Mouse (Mus musculus) layer of hippocampus, postnatal 36 days (tissue): ENCODE results near the gene Aunip. TPM values are rescaled to one million over a fixed set of nuclear protein-coding genes. Genes with fewer than 3 reads are reported as not detected.
A peak's percentile ranks its signal among the peaks of the same experiment; 100 is the strongest.

Experiments used
- DNase-seq, 2 experiments: peaks; one replicate each; pipeline ENCODE4 v3.0.0; 2022
- total RNA-seq, 2 experiments: library from RNA; stranded (reverse); gene quantifications; 2 replicates each; pipeline ENCODE4 v1.2.3; 2021

Gene Aunip
- total RNA-seq = 1 to 10 TPM in 1 of 2 experiments, not detected in 1; 1.3 TPM

DNA sequence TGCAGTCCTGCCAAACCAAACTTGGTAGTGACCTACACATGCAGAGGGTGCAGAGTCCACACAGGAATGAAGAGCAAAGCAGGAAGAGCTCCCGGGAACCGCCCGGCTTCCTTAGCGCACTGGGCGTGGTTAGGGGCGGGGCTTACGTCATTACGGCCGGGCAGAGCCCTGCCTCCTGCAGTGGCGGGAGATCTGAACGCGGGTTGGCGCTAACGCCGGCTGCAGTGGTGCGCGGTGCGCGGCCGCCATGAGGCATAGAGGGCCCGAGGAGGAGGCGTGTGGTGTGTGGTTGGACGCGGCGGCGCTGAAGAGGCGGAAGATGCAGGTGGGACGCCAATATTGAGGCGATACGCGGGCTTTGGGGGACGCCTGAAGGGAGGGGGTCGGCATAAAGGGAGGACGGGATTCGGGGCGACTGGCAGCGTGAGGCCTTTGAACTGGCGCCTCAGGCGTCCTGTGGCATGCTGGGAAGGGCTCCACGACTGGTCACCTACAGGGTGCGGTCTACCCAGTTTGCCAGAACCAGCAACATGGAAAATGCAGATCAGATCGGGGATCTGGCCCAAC lies at the start of gene Aunip:
TSS of gene Aunip (plus strand) at position 155 of the 567 bp plus-strand sequence.
- peak; percentile 77 to 80 for DNase-seq

DNA sequence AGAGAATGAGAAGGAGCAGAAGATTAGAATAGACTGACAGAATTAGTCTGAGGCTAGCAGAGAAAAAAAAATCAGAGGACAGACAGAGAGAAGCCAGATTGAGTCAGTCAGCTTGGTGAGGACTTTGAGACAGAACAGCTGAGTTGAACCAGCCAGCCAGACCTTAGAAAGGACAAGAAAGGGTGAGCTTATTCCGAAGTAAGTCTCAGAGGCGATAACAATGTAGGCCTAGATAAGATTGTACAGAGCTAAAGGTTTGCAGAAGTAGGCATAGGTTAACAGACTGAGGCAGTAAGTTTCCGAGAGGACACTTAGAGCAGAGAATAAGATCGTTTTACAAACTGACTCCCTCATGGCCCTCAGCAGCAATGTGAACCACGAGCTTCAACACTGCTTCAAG lies 49.5 kb upstream of the Aunip start:
- no peak for DNase-seq

DNA sequence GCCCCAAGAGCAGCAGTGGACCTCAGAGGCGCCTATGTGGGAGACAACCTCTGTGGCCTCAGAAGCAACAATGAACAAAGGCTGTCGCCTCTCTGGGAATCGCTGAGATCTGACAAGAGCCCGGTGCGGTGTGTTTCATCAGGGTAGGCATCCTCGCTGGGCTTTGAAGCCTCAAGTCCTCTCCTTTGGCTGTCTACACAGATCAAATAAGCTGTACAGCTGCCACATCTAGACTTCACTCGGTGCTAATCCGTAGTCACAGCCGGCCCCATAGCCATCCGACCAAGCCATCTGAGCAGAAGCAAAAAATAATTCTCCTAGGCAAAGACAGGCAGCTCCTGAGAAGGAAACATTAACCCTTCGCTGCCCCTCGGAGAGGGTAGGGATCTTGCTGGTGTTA lies 45.0 kb upstream of the Aunip start:
- no peak for DNase-seq

DNA sequence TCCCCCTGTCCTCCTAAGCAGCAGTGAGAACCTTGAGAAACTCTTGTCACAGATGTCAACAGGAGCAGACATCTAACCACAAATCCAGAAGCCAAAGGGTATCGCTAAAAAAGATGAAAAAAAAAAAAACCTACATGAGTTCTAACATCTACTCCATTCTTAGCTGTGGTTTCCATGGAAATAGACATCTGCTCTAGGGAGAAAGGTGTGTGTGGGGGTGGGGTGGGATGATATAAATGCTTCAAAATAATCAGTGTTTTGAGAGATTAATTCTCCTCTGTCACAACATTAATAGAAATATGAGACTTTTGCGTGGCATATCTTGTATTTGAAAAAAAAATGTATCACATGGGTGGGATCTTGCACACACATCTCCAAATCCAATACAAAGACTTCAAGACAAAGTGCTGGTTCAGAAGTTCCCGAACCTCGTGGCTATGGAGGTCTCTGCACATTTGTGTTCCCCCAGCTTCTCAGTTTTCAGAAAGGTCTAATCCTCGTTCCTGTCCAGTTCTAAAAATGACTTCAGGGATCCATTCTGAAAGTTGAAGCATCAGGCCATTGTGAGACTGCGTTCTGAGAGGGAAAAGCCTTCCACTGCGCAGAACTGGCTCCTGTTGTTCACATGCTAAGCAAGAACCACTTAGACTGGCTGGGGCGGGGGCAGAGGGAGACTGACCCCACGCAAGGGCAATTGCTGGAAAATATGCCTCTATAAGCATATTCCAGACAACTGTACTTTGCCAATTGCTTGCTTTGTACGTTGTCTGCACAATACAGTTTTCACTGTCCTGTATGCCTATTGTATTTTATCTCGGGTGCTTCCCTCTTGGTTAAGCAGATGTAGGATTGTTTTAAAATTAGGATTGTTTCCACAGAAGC lies 44.2 kb upstream of the Aunip start:
- DNase-seq = no peak

DNA sequence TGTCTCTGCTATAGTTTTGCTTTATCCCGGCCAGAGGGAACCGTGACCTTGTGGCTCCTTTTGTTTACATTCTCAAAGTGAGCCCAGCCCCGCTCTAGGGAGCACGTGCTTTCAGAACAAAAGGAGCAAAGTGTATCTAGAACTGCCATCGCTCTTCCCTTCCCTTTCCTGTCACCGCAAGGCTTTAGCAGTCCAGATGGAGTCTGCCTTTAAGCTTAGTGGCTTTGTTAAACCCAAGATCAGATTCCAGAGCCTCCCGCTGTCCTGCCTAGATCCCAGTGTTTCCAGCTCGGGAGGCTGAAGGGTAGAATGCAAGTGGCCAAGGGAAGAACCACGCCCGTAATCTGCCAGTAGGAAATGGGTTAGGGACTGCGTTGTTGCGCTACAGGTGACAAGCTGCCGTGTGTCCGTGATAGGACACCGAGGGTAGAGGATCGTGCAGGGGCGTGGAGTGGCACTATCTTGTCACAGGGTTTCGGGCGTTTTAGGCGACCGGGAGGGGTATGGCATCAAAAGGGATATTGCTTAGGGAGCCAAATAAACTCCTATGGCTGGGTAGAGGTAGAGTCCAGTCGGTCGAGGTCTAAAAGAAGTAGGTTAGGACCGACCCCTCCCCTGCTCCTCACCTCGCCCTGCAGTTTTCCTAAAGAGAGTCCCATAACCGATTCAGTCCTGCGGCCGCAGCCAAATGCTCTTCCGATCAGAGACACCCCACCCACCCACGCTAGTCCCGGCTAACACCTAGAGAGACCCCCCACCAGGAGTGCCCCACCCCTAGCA lies 43.2 kb upstream of the Aunip start:
- DNase-seq = no peak

DNA sequence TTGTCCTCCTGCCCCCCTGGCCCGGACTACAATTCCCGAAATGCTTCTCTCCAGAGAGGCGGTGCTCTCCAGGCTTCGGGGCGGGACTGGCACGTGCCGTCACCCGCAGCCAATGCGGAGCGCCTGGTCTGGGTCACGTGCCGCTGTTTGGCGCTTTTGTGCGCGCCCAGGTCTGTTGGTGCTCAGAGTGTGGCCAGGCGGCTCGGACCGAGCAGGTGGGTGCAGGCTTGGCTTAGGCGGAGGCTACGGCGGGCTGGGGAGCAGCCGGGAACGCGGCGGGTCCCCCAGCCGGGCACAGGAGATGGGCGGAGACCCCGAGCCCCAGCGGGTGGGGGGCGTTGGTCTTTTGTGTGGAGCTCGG lies 42.6 kb upstream of the Aunip start, which contains the start of gene Stmn1:
TSS of gene Stmn1 (plus strand) at position 106 of the 361 bp plus-strand sequence.
- peak; percentile 94 for DNase-seq

DNA sequence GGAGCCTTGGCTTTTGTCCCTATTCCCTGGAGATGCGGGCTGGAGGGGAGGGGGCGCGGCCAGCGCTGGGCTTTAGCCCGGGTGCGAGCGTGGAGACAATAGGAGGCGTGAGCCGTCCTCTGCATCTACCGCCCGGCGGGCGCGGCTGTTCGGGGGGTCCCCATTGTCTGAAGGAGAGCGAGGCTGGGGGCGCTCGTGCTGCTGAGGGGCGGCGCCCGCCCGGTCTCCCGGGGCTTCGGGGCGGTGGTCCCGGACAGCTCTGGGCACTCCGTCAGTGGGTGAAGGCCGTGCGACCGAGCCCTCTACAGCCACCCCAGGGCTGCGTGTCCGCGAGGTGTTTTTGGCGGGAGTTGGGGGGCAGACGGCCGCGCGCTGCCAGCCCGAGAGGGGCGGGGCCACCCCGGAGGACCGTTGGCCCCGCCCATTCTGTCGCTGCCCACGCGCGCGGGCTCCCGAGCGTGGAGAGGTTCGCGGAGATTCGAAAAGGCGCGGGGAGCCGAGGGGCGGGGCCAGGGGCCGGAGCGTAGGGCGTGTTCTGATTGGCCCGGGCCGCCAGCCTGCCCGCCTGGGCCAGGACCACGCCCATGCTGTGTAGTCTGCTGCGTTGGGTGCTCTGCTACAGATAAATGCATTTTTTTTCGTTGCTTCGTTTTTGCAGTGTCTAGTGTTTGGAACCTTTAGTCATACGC lies 42.1 kb upstream of the Aunip start:
- DNase-seq = peak; percentile 91 to 94

DNA sequence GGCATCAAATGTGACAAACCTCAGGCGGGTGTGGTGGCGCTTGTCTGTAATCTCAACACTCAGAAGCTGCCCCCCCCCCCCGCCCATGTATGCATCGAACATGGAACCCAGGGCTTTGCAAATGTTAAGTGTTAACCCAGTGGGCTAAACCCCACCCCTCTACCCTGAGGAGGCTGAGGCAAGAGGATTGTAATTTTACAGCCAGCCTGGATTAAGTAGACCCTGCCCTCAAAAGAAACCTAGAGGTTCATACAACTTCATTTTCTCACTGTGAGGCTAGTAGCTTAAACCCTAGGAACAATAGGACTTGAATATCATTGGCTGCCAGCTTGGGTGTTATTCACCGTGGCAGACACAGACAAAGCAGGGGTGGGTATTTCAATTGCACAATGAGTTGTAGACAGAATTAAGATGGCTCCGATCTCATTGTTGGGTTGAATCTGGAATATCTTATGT lies 41.4 kb upstream of the Aunip start:
- no peak for DNase-seq

DNA sequence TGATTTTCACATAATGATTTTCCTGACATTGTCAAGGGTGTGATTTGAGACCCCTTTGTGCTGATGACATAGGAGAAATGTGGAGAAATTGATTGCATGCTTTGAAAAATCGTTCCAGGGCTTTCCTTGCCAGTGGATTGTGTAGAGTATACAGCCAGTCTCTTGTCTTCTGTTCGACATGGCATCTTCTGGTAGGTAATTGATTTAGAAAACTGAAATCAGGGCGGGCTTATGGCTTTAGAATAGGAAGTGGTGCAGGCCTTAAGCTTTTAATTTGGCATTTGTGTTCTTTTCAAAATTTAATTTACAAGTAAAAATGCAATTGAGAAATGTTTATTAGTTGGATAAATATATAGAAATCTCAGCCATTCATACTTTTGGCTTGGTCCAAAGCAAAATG lies 40.8 kb upstream of the Aunip start:
- DNase-seq = no peak

DNA sequence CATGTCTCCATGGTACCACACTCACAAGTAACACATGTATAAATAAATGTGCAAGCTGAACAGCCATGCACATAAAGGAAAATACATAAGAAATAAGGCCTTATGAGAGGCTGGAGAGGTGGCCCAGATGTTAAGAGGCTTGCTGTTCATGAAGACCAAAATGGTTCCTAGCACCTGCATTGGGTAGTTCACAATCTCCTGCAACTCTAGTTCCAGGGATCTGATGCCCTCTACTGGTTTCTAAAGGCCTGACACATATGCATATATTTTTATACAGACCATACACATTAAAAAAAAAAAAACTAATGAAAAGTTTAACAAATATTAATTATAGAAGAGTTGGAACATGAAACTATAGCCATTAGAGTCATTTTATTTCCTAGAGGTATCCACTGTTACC lies 39.3 kb upstream of the Aunip start:
- DNase-seq = no peak

DNA sequence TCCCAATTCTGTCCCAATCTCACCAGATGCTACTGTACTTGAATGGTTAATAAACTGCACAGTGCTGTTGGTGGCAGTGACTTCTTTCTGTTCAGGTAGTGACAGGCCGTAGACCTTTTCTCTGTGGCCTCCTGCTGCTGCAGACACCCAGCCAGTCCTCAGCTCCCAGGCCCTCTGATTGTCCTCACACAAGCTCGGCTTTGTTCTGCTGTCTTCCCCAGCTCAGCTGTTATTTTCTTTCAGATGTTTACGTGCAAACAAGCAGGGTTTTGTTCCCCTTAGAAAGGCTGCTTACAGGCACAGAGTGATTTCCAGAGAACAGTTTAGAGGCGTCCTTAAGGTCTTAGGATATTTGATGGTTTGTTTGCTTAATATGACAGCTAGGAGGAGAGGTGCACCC lies 37.0 kb upstream of the Aunip start:
- no peak for DNase-seq

DNA sequence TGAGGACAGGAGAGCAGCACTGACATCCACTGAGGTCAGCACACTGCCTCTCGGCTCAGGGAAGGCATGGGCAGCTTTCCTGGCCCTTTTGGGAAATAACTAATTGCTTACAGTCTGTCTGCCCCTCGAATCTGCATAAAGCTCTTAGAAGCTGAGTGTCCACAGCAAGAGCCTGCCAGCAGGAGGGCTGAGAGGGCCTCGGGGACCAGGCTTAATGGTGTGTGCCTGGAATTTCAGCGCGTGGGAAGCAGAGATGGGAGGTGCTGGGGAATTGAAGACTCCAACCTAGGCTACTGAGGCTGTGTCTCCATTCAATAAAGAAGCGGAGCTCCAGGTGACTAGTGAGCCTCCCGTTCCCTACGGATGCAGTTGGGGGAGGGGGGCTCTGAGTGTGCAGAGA lies 36.6 kb upstream of the Aunip start:
- DNase-seq = no peak

DNA sequence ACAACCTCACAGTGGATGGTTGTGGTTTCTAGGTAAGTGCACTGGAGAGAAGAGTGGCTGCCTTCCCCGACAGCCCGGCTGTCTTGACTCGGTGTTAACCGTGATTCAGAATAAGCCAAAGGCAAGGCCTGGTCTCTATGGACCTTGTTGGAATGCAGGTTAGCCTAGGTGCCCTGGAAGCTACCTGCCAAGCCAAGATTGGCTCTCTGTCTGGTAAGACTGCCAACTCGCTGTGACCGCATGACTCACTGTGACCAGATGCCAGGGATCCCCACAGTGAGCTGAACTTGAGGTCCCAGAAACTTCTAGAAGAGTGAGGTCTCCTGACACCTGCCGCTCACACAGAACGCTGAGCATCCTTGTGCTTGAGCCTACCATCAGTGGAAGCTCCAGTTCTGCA lies 33.9 kb upstream of the Aunip start:
- no peak for DNase-seq

DNA sequence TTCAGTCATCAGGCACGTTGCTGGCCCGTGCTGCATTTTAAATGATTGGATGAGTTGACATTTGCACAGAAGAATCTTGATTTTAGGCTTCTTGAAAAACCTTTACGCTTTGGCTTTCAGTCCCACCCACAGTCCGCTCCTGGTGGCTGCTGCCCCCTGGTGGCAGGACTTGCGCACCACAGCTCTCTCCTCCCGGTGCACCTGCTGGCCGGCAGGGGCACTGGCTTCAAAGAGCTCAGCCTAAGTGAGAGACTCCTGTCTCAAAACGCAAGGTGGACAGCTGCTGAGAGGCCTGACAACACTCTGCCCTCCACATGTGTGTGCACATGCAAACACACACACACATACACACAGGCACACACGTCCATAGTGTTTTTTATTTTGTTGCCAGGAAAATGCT lies 32.8 kb upstream of the Aunip start:
- peak; percentile 91 to 93 for DNase-seq

DNA sequence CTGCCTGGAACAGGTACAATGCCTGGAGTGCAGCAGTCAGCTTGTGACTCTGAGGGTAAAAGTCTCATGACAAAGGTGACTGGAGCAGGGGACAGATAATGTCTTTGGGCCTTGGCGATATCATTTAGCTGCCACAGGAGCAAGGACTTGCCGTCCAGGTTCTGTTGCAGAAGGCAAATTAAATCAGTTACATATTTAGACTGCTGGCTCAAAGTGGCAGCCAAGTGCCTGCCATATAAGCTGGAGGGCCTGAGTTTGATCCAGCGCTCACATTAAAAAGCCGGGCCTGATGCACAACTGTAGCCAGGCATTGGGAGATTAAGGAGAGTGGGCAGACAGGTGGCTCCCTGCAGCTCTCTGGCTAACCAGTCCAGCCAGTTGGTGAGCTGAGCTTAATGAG lies 31.0 kb upstream of the Aunip start:
- DNase-seq = no peak

DNA sequence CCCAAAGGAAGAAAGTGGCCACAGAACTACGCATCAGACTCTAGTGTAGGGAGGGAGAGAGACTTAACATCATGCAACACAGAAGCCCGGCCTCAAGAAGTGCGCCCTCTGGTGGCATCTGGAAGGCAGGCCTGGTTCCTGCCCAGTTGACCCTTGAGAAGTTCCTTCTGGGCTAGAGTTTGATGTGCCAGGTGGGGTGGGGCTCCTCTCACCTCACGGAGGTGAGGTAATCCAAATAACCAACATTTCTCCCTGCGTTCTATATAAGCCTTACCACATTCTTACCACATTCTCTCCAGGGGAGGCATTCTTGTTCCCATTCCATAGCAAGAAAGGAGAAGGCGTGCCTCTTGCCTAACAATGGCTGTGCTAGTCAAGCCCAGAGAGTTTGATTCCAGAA lies 29.9 kb upstream of the Aunip start:
- DNase-seq = peak; percentile 68 to 69

DNA sequence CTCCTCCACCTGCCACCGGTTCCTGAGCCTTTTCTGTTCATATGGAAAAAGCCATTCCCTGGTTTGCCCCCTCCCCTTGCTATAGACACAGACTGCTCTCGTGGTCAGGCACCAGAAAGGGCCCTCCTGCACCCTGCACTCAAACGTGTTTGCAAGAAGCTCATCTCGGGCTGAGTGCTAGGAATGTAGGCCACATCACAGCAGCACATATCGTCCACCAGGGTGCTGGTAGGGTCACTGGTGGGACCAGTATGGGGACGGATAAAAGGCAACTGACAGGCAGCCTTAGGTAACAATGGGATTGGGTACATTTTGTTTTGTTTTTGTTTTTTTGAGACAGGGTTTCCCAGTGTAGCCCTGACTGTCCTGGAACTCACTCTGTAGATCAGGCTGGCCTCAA lies 29.5 kb upstream of the Aunip start:
- no peak for DNase-seq

DNA sequence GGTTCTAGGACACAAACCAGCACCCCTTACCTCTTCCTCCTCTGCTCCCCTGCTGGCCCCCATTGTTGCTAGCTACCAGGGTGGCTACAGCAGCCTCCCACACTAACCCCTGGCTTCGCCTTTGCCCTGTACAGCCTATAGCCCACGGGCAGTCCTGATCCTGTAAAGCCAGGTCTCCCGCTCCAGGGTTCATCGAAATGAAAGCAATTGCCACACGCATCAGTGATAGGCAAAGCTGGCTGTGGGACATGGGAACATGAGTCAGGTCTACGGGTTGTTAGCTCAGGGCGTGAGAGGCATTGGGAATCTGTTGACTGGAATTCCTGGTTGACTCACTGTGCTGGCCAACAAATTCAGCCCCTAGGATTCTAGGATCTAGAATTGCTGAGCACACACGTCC lies 28.4 kb upstream of the Aunip start:
- no peak for DNase-seq

DNA sequence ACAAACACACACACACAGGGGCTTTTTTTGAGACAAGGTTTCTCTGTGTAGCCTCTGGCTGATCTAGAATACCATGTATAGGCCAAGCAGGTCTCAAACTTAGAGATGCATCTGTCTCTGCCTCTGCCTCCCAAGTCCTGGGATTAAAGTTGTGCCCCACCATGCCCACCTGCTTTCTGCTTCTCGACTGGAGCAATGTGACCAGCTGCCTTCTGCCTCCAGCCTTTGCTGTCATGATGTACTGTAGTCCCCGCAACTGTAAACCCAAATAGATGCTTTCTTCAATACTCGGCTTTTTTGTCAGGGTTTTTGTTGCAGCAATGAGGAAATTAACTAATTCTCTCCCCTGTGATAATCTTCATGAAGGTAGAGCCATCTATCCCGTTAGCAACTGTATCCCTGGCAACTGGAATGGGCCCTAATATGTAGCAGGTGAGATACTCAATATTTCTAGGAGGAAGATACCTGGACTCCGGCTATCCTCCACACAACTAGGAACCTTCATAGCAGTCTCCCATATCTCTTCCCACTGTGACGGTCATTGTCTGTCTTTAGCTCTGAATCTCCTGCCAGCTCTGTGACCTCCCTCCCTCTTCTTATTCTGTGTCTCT lies 27.6 kb upstream of the Aunip start:
- no peak for DNase-seq

DNA sequence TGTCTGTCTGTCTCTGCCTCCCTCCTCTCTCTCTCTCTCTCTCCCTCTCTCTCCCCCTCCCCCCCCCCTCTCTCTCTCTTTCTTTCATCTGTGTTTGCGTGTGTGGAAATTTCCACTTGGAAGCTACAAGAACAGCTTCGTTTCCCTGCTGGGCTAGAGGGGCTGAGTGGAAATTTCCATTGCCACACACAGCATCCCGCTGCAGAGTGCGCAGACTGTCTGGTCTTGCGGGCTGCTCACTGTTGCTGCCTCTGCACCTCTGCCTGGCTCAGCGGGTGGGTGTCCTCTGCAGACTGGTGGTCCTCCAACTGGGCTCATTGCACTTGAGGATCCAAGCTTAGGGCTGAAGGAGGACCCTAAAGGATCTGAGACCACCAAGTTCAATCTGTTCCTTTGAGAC lies 27.1 kb upstream of the Aunip start:
- DNase-seq = peak; percentile 71 to 75

DNA sequence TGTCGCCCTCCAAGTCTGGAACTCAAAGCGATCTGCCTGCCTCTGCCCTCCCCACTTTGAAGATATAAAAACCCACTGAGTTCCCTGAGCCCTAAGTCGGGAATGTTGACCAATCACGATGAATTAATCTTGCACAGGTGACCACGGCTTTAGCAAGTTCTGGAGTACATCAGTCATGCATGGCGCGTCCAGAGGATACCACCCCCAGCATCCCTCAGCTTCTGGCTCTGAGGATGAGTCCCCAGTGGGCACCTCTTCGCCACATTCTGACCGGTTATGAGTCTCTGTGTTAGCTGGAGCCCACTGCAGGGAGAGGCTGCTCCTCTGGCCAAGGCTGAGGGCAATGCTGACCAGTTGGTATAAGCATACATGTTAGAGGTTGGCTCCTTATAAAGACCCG lies 26.6 kb upstream of the Aunip start:
- DNase-seq = no peak
